Mouse (Mus musculus) right cerebral cortex, adult 2 months (tissue): ENCODE results near the gene Cabin1.

Source experiments
- DNase-seq, 2 experiments: peaks; one replicate each; pipeline ENCODE4 v3.0.0; 2021 to 2022; ENCODE audit warnings: low spot score in 2 of 2

Gene Cabin1

GRCm38 (mm10) chr10:75763682-75764518 lies at the start of gene Cabin1:
TSS of gene Cabin1 (minus strand) at chr10:75764341.
- DNase-seq: peak; percentile 99

DNA sequence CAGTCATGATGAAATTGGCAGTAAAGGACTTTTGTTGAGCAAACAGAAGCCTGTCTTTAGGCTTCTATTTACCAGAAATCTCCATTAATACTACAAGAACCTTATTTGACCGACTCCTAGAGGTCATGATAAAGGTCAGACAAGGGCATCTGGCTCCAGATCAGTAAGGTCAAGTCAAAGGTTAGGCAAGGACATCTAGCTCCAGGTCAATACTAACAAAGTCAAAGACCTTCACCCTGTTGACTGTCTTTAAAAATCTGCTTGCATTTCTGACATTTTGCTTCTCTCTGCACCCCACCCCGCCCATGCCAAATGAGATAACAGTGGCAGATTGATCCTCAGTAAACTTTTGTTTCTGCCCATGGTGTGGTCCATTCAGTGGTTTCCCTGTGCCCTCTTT lies 40.1 kb upstream of the Cabin1 start:
- DNase-seq: no peak

DNA sequence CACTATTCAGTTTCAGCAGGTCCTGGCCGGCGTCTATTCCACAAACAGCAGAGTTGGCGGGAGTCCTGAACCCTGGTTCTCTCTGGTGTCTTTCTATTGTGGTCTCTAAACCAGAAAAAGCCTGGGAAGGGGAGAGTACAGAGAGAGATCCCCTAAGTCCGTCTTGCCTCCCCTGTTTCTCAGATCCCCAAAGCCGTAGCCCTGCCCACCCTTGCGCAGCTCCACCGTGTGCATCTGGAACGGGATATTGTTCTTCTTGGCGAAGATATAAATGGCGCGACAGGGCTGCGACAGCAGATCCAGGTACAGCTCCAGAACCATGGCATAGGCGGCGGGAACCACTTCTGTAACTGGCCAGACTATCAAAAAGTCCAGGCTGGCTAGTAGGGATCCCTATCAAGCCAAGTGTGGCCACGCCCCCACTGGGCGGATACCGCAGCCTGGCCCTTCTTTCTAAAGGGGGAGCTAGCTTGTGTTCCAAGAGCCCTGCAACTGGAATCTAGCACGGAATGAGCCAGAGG lies 34.1 kb upstream of the Cabin1 start, which contains the start of gene Gstt1:
Gene Gstt1, minus strand, starts transcription at position 409 of the 521 bp plus-strand sequence.
- DNase-seq: peak in 1 of 2 experiments; percentile 25

DNA sequence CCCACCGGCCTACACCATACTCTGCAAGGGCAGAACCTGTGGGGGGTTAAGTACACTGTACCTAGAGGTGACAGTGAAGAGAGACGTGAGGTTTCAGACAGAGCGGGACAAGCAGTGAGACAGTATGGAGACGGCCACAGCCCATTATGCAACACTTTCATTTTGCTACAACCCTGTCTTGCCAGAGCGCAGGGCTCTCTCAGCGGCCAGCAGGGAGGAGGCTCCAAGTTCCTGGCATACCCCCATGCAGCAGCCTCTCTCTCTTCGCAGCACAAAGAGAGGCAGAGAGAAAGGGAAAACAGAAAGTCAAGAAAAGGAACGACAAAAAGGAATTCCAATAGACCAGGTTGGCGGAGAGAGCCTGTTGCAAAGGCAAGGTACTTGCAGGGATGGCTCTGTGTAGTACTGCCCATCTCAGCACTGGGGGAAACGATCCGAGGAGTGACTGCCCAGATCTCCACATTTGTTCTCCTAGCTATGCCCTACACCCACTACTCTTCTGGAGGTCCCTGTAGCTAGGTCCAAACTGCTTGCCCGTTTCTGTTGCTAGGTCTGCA lies 33.6 kb upstream of the Cabin1 start:
- DNase-seq: peak; percentile 41 to 53

- no peak for DNase-seq
Measured at GRCm38 (mm10) chr10:75796731-75797516, 32.8 kb upstream of the Cabin1 start.

GRCm38 (mm10) chr10:75794880-75795279 lies 30.7 kb upstream of the Cabin1 start:
- no peak for DNase-seq

- no peak for DNase-seq
Measured at GRCm38 (mm10) chr10:75790773-75791172, 26.6 kb upstream of the Cabin1 start.

DNA sequence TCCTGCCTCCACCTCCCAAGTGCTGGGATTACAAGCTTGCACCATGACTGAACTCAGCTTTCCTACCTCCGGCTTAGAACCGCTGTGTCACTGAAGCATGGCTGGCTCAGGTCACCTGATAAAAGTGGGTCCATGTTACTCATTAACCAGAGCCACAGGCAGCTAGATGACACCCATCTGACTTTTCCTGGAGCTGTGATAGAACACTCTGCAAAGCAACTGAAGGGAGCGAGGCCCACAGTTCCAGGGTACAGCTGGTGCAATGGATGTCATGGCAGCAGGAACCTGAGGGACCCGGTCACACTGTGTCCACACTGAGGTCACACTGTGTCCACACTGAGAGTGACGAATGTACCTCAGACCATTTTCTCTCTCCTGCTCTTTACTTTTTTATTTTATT lies 25.7 kb upstream of the Cabin1 start:
- DNase-seq: no peak

GRCm38 (mm10) chr10:75789081-75789735 lies 25.1 kb upstream of the Cabin1 start:
- no peak for DNase-seq

DNA sequence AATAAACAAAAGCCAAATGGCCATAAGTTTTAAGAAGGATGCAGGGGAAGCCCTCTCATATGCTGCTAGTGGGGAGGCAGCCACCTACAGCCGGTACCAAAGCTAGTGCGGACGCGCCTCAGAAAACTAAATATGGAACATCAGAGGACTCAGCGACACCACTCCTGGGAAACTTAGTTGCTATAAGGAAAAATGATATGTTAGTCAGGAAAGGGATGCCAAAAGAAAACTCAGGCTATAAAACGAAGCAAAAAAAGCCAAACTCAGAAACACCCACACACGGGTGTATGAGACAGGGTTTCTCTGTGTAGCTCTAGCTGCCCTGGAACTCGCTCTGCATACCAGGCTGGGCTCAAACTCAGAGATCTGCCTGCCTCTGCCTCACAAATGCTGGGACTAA lies 24.1 kb upstream of the Cabin1 start:
- peak in 1 of 2 experiments; percentile 26 for DNase-seq

DNA sequence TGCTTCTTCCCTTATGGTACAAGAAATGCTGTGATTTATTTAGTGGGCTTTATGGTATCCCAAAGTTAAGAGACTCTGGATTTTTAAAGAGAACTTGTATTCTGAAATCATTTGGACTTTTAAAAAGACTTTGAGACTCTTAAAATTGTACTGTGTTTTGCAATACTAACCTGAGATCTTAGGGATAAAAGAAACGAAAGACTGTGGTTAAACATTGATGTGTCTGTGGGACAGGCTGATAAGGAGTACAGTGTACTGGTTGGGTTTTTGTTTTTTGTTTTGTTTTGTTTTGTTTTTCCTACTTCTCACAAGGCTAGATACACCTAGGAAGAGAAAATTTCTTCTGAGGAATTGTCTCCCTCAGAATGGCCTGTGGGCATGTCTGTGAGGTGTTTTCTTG lies 21.3 kb upstream of the Cabin1 start:
- no peak for DNase-seq

- DNase-seq: no peak
Measured at GRCm38 (mm10) chr10:75780769-75781578, 16.8 kb upstream of the Cabin1 start, which contains the start of the genes Gm20441 and Gstt3. TSS of gene Gm20441 (minus strand) at chr10:75780954. TSS of gene Gstt3 (minus strand) at chr10:75781414.

DNA sequence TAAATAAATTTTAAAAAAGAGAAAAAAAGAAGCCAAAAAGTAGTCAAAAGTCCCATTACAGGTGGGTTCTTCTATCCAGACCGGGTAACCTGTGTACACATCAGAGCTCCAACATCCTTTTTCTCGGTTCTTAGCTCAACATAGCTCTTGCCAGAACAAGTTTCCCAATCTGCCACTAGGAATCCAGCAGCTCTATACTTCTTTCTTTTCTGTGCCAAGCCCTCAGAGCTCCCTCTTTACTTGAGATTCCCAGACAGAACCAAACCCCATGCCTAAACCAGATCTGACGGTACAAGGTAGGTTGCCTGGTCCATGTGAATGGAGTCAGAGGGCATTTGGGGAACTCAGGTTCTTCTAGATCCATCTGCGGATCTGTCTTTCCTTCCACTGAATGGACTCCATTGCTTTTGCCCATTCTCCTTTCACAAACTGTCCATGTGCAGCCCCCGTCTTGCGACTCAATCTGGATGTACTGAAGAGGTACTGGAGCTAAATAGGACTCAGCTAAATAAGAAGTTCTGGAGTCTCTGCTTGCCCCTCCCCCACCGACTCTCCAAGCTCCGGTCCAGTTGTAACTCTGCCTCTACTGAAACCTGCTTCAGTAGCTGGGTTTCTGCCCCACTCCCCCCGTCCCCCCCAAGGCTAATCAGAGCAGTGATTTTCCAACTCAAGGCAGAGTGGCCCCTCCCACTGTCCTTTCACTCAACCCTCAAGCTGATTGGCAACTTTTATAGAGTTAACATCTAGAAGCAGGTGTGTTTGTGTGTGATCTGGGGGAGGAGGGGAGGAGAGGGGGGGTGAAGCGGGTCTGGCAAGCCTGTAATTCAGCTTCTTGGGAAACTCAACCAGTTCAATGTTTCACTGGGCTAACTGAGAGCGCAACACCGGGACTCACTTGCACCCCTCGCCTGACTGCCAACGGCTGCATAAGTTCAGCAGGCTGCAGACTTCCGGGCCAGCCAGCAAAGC lies 15.3 kb upstream of the Cabin1 start:
- DNase-seq: no peak

DNA sequence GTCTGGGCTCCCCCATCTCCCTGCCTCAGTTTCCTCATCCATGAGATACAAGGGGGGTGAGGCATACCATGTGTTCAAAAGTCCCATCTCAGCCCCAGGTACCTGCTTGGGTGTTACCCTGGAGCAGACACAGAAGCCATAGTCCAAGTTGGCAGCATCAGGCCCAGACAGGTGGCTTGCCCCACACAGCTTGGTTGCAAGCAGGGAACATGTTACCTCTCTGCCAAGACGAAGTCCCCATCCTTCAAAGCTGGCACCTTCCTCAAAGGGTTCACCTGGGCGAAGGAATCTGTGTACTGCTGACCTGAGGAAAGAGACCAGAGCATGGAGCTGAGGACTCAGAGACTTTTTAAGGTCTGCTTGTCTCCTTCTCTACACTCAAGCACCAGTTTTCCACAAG lies 13.7 kb upstream of the Cabin1 start:
- no peak for DNase-seq

- DNase-seq: no peak
Measured at GRCm38 (mm10) chr10:75776562-75776961, 12.4 kb upstream of the Cabin1 start.

DNA sequence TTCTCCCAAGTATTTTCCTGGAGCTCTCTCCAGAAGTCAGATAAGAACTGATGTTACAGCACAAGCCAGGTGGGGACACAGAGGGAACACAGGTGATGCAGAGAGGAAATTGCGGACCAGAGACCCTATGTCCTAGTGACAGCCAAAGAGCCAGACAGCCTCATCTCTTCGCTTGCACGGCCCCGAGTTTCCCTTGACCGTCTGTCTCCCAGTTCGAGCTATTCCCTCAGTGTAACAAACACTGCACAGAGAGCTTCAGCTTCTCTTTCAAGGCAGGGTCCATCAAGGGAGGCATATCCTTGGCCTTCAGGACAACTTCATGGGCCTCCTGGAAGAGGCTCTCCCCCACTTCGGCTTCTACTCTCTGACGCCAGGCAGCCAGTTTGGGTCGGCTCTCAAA lies 10.4 kb upstream of the Cabin1 start:
- no peak for DNase-seq

DNA sequence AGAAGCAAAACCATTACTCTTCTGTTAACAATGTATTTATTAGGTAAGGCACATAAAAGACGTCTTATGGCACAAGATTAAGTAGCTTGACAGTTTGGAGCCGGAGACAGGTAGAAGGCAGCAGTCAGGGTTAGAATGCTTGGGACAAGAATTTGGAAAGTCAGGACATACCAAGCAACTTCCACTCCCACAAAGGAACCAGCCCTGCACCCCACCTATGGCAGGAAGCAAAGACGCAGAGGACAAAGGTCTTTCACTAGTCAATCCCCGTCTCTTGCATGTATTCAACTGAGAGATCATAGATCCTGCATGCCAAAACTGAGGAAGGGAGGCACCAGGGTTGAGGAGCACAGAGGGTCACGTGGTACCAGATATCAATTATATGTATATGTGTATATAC lies 10.0 kb upstream of the Cabin1 start:
- no peak for DNase-seq

DNA sequence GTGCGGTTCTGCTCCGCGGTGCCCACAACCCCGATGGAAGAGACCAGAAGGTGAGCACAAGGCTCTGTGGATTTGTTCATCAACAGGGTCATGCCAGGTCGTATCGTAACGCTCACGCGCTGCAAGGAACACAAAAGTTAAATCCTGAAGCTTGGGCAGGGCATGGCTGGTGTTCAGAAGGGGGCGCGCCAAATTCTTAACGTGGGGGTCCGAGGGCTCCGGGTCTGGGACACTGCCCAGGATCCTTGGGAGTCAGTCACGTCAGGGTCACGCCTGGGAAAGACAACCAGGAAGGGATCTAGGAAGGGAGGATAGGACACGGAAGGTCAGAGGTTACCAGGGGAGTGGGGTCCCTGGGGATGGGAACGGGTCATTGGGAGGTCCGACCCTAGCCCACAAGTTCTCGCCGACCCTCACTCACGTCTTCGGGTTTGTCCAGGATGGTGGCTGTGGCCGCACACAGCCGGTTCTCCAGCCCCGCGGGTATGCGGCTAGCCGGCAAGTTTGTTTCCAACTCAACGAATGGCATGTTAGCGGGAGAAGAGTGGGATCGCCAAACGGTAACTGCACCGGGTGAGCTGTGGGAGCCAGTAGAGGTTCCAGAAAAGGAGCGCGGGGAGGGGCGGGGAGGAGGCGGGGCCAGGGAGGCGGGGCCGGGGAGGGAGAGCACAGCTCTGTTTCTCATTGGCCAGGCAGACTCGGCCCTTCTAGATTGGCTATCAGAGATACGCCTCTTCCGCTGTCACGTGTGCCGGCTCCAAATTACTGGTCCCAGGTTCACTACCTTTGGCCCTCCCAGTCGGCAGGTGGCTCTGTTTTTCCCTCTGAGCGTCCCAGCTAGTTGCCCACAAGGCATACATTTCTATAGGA lies 8.9 kb upstream of the Cabin1 start, which contains the start of gene Ddt:
Gene Ddt, minus strand, starts transcription at position 620 of the 870 bp plus-strand sequence.
- peak; percentile 83 for DNase-seq
